Mouse (Mus musculus): ENCODE results near the gene Ccl9.
"Not testable (repeated sequence)": the region's sequence is repeated elsewhere in the genome, so short reads cannot be mapped to it uniquely, and the experiment has no call there.

Ccl9 gene

GRCm38 (mm10) chr11:83580699-83581232 lies 2.3 kb upstream of the Ccl9 start:
- no peak for DNase-seq (ENCODE audit: extremely low read depth, low read depth)

- no peak for DNase-seq (ENCODE audit: extremely low read depth, low read depth)
Measured at GRCm38 (mm10) chr11:83578999-83579398, 563 bp upstream of the Ccl9 start.

- DNase-seq (ENCODE audit: extremely low read depth, low read depth) = peak; percentile 89
Measured at GRCm38 (mm10) chr11:83576927-83577555, 1.4 kb downstream of the Ccl9 start.

- no peak for DNase-seq (ENCODE audit: extremely low read depth, low read depth)
Measured at GRCm38 (mm10) chr11:83572834-83573233, 5.6 kb downstream of the Ccl9 start.

- peak; percentile 94 for DNase-seq (ENCODE audit: extremely low read depth, low read depth)
Measured at GRCm38 (mm10) chr11:83572223-83572622, 6.2 kb downstream of the Ccl9 start.

- DNase-seq (ENCODE audit: extremely low read depth, low read depth) = no peak
Measured at GRCm38 (mm10) chr11:83570189-83570588, 8.2 kb downstream of the Ccl9 start.

GRCm38 (mm10) chr11:83569249-83569648 lies 9.2 kb downstream of the Ccl9 start:
- DNase-seq (ENCODE audit: extremely low read depth, low read depth) = peak; percentile 66

- DNase-seq (ENCODE audit: extremely low read depth, low read depth) = no peak
Measured at GRCm38 (mm10) chr11:83568786-83569185, 9.7 kb downstream of the Ccl9 start.

GRCm38 (mm10) chr11:83568061-83568460 lies 10.4 kb downstream of the Ccl9 start:
- no peak for DNase-seq (ENCODE audit: extremely low read depth, low read depth)

GRCm38 (mm10) chr11:83567311-83567710 lies 11.1 kb downstream of the Ccl9 start:
- no peak for DNase-seq (ENCODE audit: extremely low read depth, low read depth)

- no peak for DNase-seq (ENCODE audit: extremely low read depth, low read depth)
Measured at GRCm38 (mm10) chr11:83566617-83567016, 11.8 kb downstream of the Ccl9 start.

GRCm38 (mm10) chr11:83563754-83564153 lies 14.7 kb downstream of the Ccl9 start:
- DNase-seq (ENCODE audit: extremely low read depth, low read depth) = no peak

- no peak for DNase-seq (ENCODE audit: extremely low read depth, low read depth)
Measured at GRCm38 (mm10) chr11:83562311-83562887, 16.0 kb downstream of the Ccl9 start.

- no peak for DNase-seq (ENCODE audit: extremely low read depth, low read depth)
Measured at GRCm38 (mm10) chr11:83560405-83560804, 18.0 kb downstream of the Ccl9 start.

- no peak for DNase-seq (ENCODE audit: extremely low read depth, low read depth)
Measured at GRCm38 (mm10) chr11:83557074-83557473, 21.4 kb downstream of the Ccl9 start.

GRCm38 (mm10) chr11:83556085-83556781 lies 22.2 kb downstream of the Ccl9 start:
- DNase-seq (ENCODE audit: extremely low read depth, low read depth) = no peak

GRCm38 (mm10) chr11:83551668-83552067 lies 26.8 kb downstream of the Ccl9 start:
- DNase-seq (ENCODE audit: extremely low read depth, low read depth) = no peak

- not testable (repeated sequence) for DNase-seq (ENCODE audit: extremely low read depth, low read depth)
Measured at GRCm38 (mm10) chr11:83551037-83551436, 27.4 kb downstream of the Ccl9 start.

GRCm38 (mm10) chr11:83550186-83550632 lies 28.2 kb downstream of the Ccl9 start:
- DNase-seq (ENCODE audit: extremely low read depth, low read depth) = no peak

GRCm38 (mm10) chr11:83544214-83544613 lies 34.2 kb downstream of the Ccl9 start:
- no peak for DNase-seq (ENCODE audit: extremely low read depth, low read depth)

GRCm38 (mm10) chr11:83541415-83541814 lies 37.0 kb downstream of the Ccl9 start:
- no peak for DNase-seq (ENCODE audit: extremely low read depth, low read depth)

- no peak for DNase-seq (ENCODE audit: extremely low read depth, low read depth)
Measured at GRCm38 (mm10) chr11:83540931-83541330, 37.5 kb downstream of the Ccl9 start.

Data from MEL-GATA-1-ER (cell line).